Mouse (Mus musculus): ENCODE measurements around the gene Gm12166. TPM values are rescaled to one million over a fixed set of nuclear protein-coding genes. Genes with fewer than 3 reads are reported as not detected.

The Gm12166 gene
- total RNA-seq (2017), result 10.3 and 24.3 TPM in 2 replicates

GRCm38 (mm10) chr11:46052105-46052659, at the start of gene Gm12166:
TSS of gene Gm12166 (minus strand) at chr11:46052321.
- peak; percentile 56 for ATAC-seq (replicated peaks; ENCODE audit: low read depth, poor library complexity, severe bottlenecking)

GRCm38 (mm10) chr11:46097062-46097461, 44.9 kb upstream of the Gm12166 start:
- ATAC-seq (replicated peaks; ENCODE audit: low read depth, poor library complexity, severe bottlenecking), result no peak

- ATAC-seq (replicated peaks; ENCODE audit: low read depth, poor library complexity, severe bottlenecking), result no peak
Measured at GRCm38 (mm10) chr11:46096265-46096649, 44.1 kb upstream of the Gm12166 start.

DNA sequence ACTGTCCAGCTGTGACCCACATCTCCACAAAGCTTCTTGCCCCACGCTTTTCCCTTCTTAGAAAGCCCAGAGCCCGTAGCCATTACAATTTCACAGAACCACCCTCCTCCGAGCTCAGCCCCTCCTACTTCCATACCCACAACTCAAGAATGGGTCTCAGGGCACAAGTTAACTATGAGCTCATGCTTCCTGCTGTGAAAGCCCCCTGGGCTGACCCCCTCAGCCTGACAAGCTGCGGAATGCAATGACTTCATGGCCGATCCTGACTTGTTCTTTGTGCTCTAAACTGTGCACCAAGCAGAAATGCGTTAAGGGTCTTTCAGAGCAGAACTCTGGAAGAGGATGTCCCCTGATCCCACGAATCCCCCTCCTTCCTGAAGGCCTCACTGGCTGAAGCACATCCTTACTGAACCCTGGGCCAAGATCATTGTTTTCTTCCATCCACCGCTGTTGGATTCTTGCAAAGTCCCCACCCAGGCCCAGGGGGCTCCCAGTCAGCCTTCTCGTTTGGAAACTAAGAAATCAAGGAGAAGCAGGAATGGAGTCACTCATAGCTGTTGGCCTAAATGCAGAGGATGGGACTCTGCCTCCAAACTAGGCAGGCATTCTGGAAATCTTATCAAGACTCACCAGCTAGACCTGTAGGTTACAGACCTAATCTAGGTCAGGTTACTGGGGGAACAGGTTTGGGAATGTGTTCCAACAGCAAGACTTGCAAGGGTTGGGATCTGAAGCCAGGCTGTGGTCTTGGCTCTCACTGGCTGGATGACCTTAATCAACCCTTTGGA, 43.5 kb upstream of the Gm12166 start:
- no peak for ATAC-seq (replicated peaks; ENCODE audit: low read depth, poor library complexity, severe bottlenecking)

DNA sequence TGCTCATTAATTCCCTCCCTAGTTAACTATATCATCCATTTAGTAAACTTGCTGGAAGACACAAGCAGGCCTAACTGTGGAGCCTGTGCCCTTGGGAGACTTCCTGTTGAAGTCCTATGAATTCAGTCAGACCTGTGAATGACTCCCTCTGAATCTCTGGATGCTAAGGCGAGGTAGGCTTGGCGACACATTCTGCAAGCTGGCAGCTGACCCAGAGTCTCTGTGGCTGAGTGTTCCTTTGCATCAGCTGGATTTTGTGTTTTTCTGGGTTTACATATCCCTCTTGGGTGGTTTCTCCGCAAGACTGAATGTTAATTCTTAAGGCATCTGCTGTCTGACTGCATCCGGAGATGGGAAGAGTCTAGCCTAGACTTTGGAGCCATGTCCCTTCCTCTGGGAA, 40.0 kb upstream of the Gm12166 start:
- no peak for ATAC-seq (replicated peaks; ENCODE audit: low read depth, poor library complexity, severe bottlenecking)

GRCm38 (mm10) chr11:46090951-46091667, 39.0 kb upstream of the Gm12166 start:
- ATAC-seq (replicated peaks; ENCODE audit: low read depth, poor library complexity, severe bottlenecking), result peak; percentile 50; the same call in 1 of the 2 replicates

GRCm38 (mm10) chr11:46090036-46090725, 38.1 kb upstream of the Gm12166 start:
- ATAC-seq (replicated peaks; ENCODE audit: low read depth, poor library complexity, severe bottlenecking), result no peak

GRCm38 (mm10) chr11:46089081-46089713, 37.1 kb upstream of the Gm12166 start:
- no peak for ATAC-seq (replicated peaks; ENCODE audit: low read depth, poor library complexity, severe bottlenecking)

DNA sequence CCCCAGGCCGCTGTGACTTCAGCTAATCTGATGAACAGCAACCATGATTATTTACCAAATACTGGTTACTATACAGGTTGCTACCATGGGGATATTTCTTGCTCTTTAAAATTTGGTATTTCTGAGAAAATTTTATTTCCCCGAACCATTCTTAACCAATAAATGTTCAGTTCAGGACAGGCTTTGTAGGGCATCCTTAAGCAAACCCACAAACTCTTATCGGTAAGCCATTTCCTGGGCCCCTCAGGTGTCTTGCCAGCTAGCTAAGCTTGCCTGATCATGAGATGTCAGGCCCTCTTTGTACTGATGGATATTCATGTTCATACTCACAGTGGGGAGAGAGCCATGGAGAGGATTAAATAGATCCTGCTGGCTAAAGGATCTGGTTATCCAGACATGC, 34.3 kb upstream of the Gm12166 start:
- no peak for ATAC-seq (replicated peaks; ENCODE audit: low read depth, poor library complexity, severe bottlenecking)

- ATAC-seq (replicated peaks; ENCODE audit: low read depth, poor library complexity, severe bottlenecking), result no peak
Measured at GRCm38 (mm10) chr11:46085398-46086163, 33.5 kb upstream of the Gm12166 start.

- ATAC-seq (replicated peaks; ENCODE audit: low read depth, poor library complexity, severe bottlenecking), result no peak
Measured at GRCm38 (mm10) chr11:46084568-46084967, 32.4 kb upstream of the Gm12166 start.

DNA sequence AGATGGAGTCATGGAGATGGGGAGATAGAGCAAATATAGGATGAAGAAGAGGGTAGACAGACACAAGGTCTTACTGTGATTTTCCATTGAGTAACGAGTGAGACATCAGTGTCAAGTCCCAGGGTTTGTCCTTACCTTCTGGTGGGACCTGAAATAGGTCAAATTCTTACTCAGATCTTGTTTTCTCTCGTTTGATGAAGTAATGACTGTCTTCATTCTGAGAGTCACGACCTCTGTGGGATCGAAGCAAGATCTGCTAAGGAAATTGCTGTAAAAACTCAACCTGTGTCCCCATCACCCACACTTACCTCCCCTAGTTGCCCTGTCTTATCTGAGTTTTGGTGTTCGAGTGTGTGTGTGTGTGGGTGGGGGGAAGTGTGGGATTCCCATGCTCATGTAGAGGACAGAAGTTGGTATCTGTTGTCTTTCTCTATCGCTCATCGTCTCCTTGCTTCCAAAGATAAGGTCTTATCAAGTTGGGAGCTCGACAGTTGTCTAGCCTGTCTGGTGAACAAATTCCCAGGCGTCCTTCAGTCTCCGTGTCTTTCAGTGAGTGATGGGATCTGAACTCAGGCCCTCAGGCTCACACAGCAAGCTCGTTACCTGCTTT, 31.8 kb upstream of the Gm12166 start:
- ATAC-seq (replicated peaks; ENCODE audit: low read depth, poor library complexity, severe bottlenecking), result no peak

GRCm38 (mm10) chr11:46083405-46083804, 31.3 kb upstream of the Gm12166 start:
- no peak for ATAC-seq (replicated peaks; ENCODE audit: low read depth, poor library complexity, severe bottlenecking)

DNA sequence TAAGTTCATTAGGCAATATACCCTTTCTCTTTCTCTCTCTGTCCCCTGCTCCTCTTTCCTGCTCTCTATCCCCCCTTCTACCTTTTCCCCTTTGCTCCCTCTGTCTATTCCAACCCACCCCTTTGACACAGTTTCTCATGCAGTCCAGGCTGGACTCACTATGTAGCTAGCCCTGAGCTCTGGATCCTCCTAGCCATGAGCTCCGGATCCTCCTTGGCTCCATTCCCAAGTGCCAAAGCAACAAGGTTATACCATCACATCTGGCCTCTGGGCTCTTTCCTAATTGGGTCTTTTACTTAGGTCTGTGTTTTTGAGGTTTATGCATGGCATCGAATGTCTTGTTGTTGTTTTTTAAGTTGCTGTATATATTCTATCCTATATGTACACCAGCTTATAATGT, 29.0 kb upstream of the Gm12166 start:
- no peak for ATAC-seq (replicated peaks; ENCODE audit: low read depth, poor library complexity, severe bottlenecking)

- ATAC-seq (replicated peaks; ENCODE audit: low read depth, poor library complexity, severe bottlenecking), result peak; percentile 78
Measured at GRCm38 (mm10) chr11:46077732-46078375, 25.7 kb upstream of the Gm12166 start.

GRCm38 (mm10) chr11:46077304-46077703, 25.2 kb upstream of the Gm12166 start:
- no peak for ATAC-seq (replicated peaks; ENCODE audit: low read depth, poor library complexity, severe bottlenecking)

DNA sequence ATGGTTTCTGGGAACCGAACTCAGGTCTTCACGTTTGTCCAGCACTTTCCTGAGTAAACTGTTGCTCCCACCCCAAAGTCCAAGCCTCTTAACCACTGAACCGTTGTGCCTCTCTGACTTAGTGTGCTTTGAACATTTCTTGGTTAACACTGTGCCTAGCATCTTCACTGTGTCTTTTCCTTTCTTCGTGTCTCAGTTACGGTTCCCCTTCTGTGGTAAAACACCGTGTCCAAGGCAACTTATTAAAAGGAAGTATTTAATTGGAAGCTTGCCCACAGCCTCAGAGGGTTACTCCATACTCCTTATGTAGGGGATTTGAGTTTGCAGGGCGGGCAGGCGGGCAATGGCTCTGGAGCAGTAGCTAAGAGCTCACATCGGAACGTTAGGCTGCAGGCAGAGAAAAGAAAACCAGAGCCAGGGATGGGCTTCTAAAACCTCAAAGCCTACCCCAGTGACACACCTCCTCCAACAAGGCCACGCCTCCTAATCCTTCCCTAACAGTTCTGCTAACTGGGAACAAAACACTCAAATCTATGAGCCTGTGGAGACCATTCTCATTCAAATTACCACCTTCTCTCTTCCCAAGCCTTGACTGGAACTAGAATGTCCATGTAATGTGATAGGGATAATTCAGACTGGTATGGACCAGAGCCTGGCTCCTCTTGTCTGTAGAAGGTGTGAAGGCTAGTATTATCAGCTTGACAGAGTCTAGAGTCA, 24.5 kb upstream of the Gm12166 start:
- peak; percentile 71 for ATAC-seq (replicated peaks; ENCODE audit: low read depth, poor library complexity, severe bottlenecking)

GRCm38 (mm10) chr11:46075507-46075906, 23.4 kb upstream of the Gm12166 start:
- no peak for ATAC-seq (replicated peaks; ENCODE audit: low read depth, poor library complexity, severe bottlenecking)

All from common myeloid progenitor, adult 5-6 weeks (primary cell).